Mouse (Mus musculus) MEL (cell line): ENCODE results near the gene Dusp2. TPM values are rescaled to one million over a fixed set of nuclear protein-coding genes. Genes with fewer than 3 reads are reported as not detected.

Experiments
- DNase-seq: peaks from one replicate; pipeline ENCODE4 v3.0.0; 2011; ENCODE audit warnings: low read depth, low spot score
- H3K27ac ChIP-seq: 2 replicates; pipeline ENCODE4 v1.5.1; 2012; ENCODE audit warnings: low read depth, mild to moderate bottlenecking, control low read depth, low read length, moderate library complexity; ENCODE audit not compliant: control insufficient read depth
- H3K27me3 ChIP-seq, 2 experiments: fragments of 150-350 bp in 1 of 2; sonication (generic) in 1 of 2; 2 replicates each; pipeline ENCODE4 v1.6.1; 2012; ENCODE audit warnings: low read length in 2 of 2, mild to moderate bottlenecking in 2 of 2, improper control_type of control experiment in 1 of 2, moderate library complexity in 1 of 2; ENCODE audit not compliant: insufficient read depth in 2 of 2, control insufficient read depth in 1 of 2
- H3K36me3 ChIP-seq, 2 experiments: 2 replicates each; pipeline ENCODE4 v1.6.1; 2012 to 2014; ENCODE audit warnings: low read length in 2 of 2, improper control_type of control experiment in 1 of 2, inconsistent platforms in 1 of 2, mild to moderate bottlenecking in 1 of 2; ENCODE audit not compliant: insufficient read depth in 2 of 2, control insufficient read depth in 1 of 2
- H3K4me1 ChIP-seq, 2 experiments: fragments of 150-350 bp in 1 of 2; sonication (generic) in 1 of 2; 2 replicates each; pipeline ENCODE4 v1.6.1; 2012; ENCODE audit warnings: low read length in 2 of 2, improper control_type of control experiment in 1 of 2, mild to moderate bottlenecking in 1 of 2; ENCODE audit not compliant: insufficient read depth in 2 of 2, control insufficient read depth in 1 of 2
- H3K4me3 ChIP-seq, 2 experiments: fragments of 150-350 bp in 1 of 2; sonication (generic) in 1 of 2; 2 replicates each; pipeline ENCODE4 v1.5.1; 2012; ENCODE audit warnings: low read depth in 2 of 2, low read length in 2 of 2, mild to moderate bottlenecking in 2 of 2, moderate library complexity in 2 of 2, control low read depth in 1 of 2, improper control_type of control experiment in 1 of 2; ENCODE audit not compliant: control insufficient read depth in 1 of 2, insufficient read depth in 1 of 2
- H3K79me2 ChIP-seq: 2 replicates; pipeline ENCODE4 v1.6.1; 2012; ENCODE audit warnings: mild to moderate bottlenecking, low read length, moderate library complexity; ENCODE audit not compliant: control insufficient read depth, poor library complexity, insufficient read depth
- H3K9ac ChIP-seq: 2 replicates; pipeline ENCODE4 v1.6.1; 2012; ENCODE audit warnings: low read depth, mild to moderate bottlenecking, control low read depth, low read length, moderate library complexity; ENCODE audit not compliant: control insufficient read depth, poor library complexity, severe bottlenecking
- H3K9me3 ChIP-seq: fragments of 150-350 bp; sonication (generic); replicated peaks from 2 replicates; pipeline ENCODE4 v1.6.1; 2012; ENCODE audit warnings: mild to moderate bottlenecking, low read length, improper control_type of control experiment, moderate library complexity; ENCODE audit not compliant: insufficient read depth
- CHD2 ChIP-seq: IDR thresholded peaks from 2 replicates; pipeline ENCODE4 v1.6.1; 2011; ENCODE audit warnings: low read length, improper control_type of control experiment
- ETS1 ChIP-seq: IDR thresholded peaks from 2 replicates; pipeline ENCODE4 v1.6.1; 2012; ENCODE audit warnings: low read depth, mild to moderate bottlenecking, inconsistent platforms, low read length, improper control_type of control experiment, moderate library complexity
- GATA1 ChIP-seq: IDR thresholded peaks from 2 replicates; pipeline ENCODE4 v1.6.1; 2011; ENCODE audit warnings: low read depth, low read length, improper control_type of control experiment
- MAFK ChIP-seq: IDR thresholded peaks from 2 replicates; pipeline ENCODE4 v1.6.1; 2011; ENCODE audit warnings: low read depth, mild to moderate bottlenecking, low read length, improper control_type of control experiment, borderline replicate concordance
- MAX ChIP-seq: IDR thresholded peaks from 2 replicates; pipeline ENCODE4 v1.6.1; 2011; ENCODE audit warnings: low read length, improper control_type of control experiment
- MEF2A ChIP-seq: IDR thresholded peaks from 2 replicates; pipeline ENCODE4 v1.6.1; 2014; ENCODE audit warnings: low read depth, mild to moderate bottlenecking, inconsistent platforms, low read length, improper control_type of control experiment; ENCODE audit not compliant: poor library complexity, insufficient replicate concordance, severe bottlenecking; ENCODE audit errors: extremely low read depth
- MXI1 ChIP-seq: IDR thresholded peaks from 2 replicates; pipeline ENCODE4 v1.6.1; 2011; ENCODE audit warnings: mild to moderate bottlenecking, low read depth, low read length, improper control_type of control experiment
- MYC ChIP-seq: IDR thresholded peaks from 2 replicates; pipeline ENCODE4 v1.6.1; 2011; ENCODE audit warnings: low read depth, mild to moderate bottlenecking, low read length, improper control_type of control experiment, moderate library complexity
- NELFE ChIP-seq: IDR thresholded peaks from 2 replicates; pipeline ENCODE4 v1.6.1; 2011; ENCODE audit warnings: low read depth, low read length, improper control_type of control experiment
- TAL1 ChIP-seq: IDR thresholded peaks from 2 replicates; pipeline ENCODE4 v1.6.1; 2012; ENCODE audit warnings: mild to moderate bottlenecking, inconsistent platforms, low read length, moderate library complexity, mixed read lengths
- TBP ChIP-seq: IDR thresholded peaks from 2 replicates; pipeline ENCODE4 v1.8.0; 2011; ENCODE audit warnings: low read depth, low read length, improper control_type of control experiment
- UBTF ChIP-seq: IDR thresholded peaks from 2 replicates; pipeline ENCODE4 v1.6.1; 2012; ENCODE audit warnings: low read depth, mild to moderate bottlenecking, inconsistent platforms, low read length, improper control_type of control experiment, moderate library complexity, borderline replicate concordance; ENCODE audit not compliant: insufficient read depth
- USF1 ChIP-seq: IDR thresholded peaks from 2 replicates; pipeline ENCODE4 v1.6.1; 2014; ENCODE audit warnings: low read depth, mild to moderate bottlenecking, inconsistent platforms, low read length, improper control_type of control experiment, moderate library complexity
- USF2 ChIP-seq, 2 experiments: IDR thresholded peaks; 2 replicates each; pipeline ENCODE4 v1.6.1; 2011 to 2012; ENCODE audit warnings: improper control_type of control experiment in 2 of 2, low read length in 2 of 2, borderline replicate concordance in 1 of 2, inconsistent platforms in 1 of 2, low read depth in 1 of 2, mild to moderate bottlenecking in 1 of 2; ENCODE audit not compliant: insufficient read depth in 1 of 2
- ZMIZ1 ChIP-seq: IDR thresholded peaks from 2 replicates; pipeline ENCODE4 v1.6.1; 2012; ENCODE audit warnings: low read depth, mild to moderate bottlenecking, inconsistent platforms, low read length, improper control_type of control experiment, moderate library complexity
- polyA plus RNA-seq, 2 experiments: library from polyadenylated mRNA; stranded (reverse) in 1 of 2; unstranded in 1 of 2; fragments of >175 nt in 1 of 2; fragments of >200 nt in 1 of 2; gene quantifications; 2 replicates each; pipeline versions ENCODE4 v1.2.1 to v1.2.4; 2012; ENCODE audit warnings: low replicate concordance in 2 of 2, low read depth in 1 of 2; ENCODE audit not compliant: insufficient read length in 2 of 2, insufficient read depth in 1 of 2, missing spikeins in 1 of 2
- total RNA-seq: library from RNA; depleted of rRNA; stranded (reverse); fragments of 300-350 nt; gene quantifications from 2 replicates; pipeline ENCODE4 v1.2.3, GENCODE M21; 2012

Gene Dusp2
- total and polyA plus RNA-seq, 3 experiments: 10.4 to 11.6 TPM; not detected in 1

DNA sequence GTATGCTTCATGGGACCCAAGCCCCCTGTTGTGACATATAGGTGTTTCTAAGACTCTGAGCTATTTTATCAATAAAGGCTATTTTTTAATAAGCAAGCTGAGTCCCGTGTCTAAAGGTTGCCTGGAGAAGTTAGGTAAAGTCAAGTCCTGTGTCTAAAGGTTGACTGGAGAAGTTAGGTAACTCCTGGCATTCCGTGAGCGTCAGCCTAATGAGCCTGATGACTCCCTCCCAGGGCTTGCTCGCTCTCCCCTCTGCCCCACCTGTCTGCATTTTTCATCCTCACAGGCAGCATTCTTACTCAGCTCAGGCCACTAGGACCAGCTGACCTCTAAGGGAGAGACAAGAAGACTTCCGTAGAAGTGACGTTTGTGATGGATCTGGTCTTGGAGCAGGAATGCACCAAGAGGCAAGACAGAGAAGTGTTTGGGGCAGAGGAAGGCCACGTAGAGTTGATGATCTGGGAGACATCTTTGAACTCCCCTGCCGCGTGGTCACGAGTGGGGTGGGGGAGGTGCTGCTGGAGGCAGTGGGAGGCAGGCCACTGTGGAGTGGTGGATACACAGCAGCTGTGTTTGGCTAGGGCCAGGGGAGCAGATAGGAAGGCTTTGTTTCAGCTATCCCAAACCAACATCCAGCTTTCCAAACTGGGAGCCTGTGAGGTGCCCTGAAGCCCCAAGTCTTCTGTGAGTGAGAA, 31.3 kb downstream of the Dusp2 start:
- H3K9ac ChIP-seq: no peak overlapping the region
- H3K27me3 ChIP-seq: peaks cover 2 to 10% of the 10 kb centered on the region in 2 experiments
- no peak overlapping the region for H3K4me3 ChIP-seq
- H3K79me2 ChIP-seq: no peaks in the 10 kb centered on the region
- H3K4me1 ChIP-seq: no peaks in the 10 kb centered on the region
- H3K36me3 ChIP-seq: no peaks in the 10 kb centered on the region
- TF ChIP-seq MXI1 (no peak), CHD2 (no peak), ETS1 (no peak), MAX (no peak), USF1 (no peak), MEF2A (no peak), MAFK (no peak), TAL1 (no peak), ZMIZ1 (no peak), USF2 (IDR thresholded peaks at IDR 0.05; ENCODE audit: borderline replicate concordance in 1 of 2, insufficient read depth in 1 of 2, low read depth in 1 of 2, low read length in 2 of 2) (no peak), NELFE (no peak), MYC (no peak), TBP (no peak), UBTF (no peak)
- no peaks in the 10 kb centered on the region for H3K9me3 ChIP-seq
- H3K27ac ChIP-seq: no peak overlapping the region
- DNase-seq: no peak

DNA sequence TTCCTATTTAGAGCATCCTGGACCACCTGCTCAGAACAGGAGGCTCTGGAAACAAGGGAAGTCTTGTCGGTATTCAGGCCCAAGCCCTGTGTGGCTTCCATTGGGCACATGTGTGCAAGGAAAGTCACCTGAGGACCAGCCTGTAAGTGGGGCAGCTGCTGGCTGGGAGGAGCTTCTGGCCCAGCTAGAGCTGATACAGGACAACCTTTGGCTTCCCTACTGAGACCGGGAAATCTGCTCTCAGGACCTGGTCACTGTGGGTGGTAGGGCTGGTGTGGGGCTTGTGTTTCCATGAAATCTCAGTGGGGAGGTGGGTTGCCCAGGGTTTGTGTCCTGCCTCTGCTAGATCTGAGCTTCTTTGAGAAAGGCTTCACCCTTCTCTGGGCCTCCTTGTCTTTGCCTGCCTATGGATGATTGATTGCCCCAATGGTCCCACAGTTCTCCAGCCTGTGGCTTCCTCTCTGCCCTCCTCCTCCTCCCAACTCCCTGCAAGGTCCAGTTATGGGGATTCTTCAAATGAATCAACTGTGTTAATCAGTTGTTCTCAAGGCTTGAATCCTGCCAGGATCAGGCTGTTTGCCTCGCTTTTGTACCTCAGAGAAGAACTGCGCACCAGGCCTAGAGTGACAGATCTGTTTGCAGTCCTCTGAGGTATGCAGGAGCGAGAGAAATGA, 33.9 kb downstream of the Dusp2 start:
- TF ChIP-seq GATA1 (no peak), MXI1 (no peak), TBP (no peak)
- TF ChIP-seq, all 39 proteins: peak for 0
- DNase-seq: no peak
- H3K4me1 ChIP-seq: no peaks in the 10 kb centered on the region
- no peaks in the 10 kb centered on the region for H3K9me3 ChIP-seq
- no peak overlapping the region for H3K9ac ChIP-seq
- H3K36me3 ChIP-seq: no peaks in the 10 kb centered on the region
- no peak overlapping the region for H3K4me3 ChIP-seq
- no peak overlapping the region for H3K27ac ChIP-seq
- H3K79me2 ChIP-seq: no peaks in the 10 kb centered on the region
- H3K27me3 ChIP-seq: peaks cover 2 to 11% of the 10 kb centered on the region in 2 experiments
